ENCODE assay signal across 11 mouse cellular contexts in genomic region chr5:106709388-106710084, GRCm38 (mm10). TPM values are rescaled to one million over a fixed set of nuclear protein-coding genes. Genes with fewer than 3 reads are reported as not detected.
A peak's percentile ranks its signal among the peaks of the same experiment; 100 is the strongest.
DNase-seq lines count a peak whose midpoint lies in the region; ATAC-seq lines count a peak whose summit lies in the region.
"Had no signal": no experiment of that assay in that cellular context is flagged by ENCODE, and none has a peak within 500 bp of the region (broad histone marks: within the 10 kb centered on the region; RNA-seq: fewer than 3 reads in every experiment).

No protein-coding gene starts in this region.

- 24% methylated on average over 11 of the region's 11 CpGs for WGBS in heart, embryonic 13.5 days
- WGBS in liver, embryonic 16.5 days (ENCODE audit: insufficient replicate concordance): 19% methylated on average over 11 of the region's 11 CpGs
- 45% methylated on average over 11 of the region's 11 CpGs for WGBS in hindbrain, embryonic 10.5 days
- 49% methylated on average over 11 of the region's 11 CpGs for WGBS in kidney, embryonic 16.5 days

- H3K36me3 ChIP-seq in heart, embryonic 13.5 days: no peaks in the 10 kb centered on the region
- no peaks in the 10 kb centered on the region for H3K36me3 ChIP-seq in liver, embryonic 16.5 days (ENCODE audit: control insufficient read depth, insufficient read depth)
- H3K36me3 ChIP-seq in hindbrain, embryonic 10.5 days: no peaks in the 10 kb centered on the region
- no peaks in the 10 kb centered on the region for H3K36me3 ChIP-seq in kidney, embryonic 16.5 days (ENCODE audit: insufficient read depth, low read length)
- H3K36me3 ChIP-seq: hindbrain, embryonic 15.5 days; limb, embryonic 13.5 days had no signal

- H3K4me2 ChIP-seq in heart, embryonic 13.5 days: peak overlapping the region; percentile 58
- peak overlapping the region; percentile 70 for H3K4me2 ChIP-seq in liver, embryonic 16.5 days (ENCODE audit: low read depth, low read length)
- no peak overlapping the region for H3K4me2 ChIP-seq in kidney, embryonic 16.5 days (replicated peaks; ENCODE audit: low read depth, low read length)
- H3K4me2 ChIP-seq: hindbrain, embryonic 15.5 days; limb, embryonic 13.5 days had no signal

- DNase-seq in heart, postnatal 14 days: no peak
- peak; percentile 29 for DNase-seq in embryo, embryonic 11 days
- peak; percentile 53 to 84 for DNase-seq in spleen, postnatal 10 days (ENCODE audit: low spot score in 2 of 2)
- DNase-seq in ovary, postnatal 10 days (ENCODE audit: low spot score): no peak
- no peak for DNase-seq in hindbrain, embryonic 10.5 days (ENCODE audit: low spot score)
- DNase-seq: cerebellum, postnatal 25 days had no signal

- H3K9me3 ChIP-seq in heart, embryonic 13.5 days: no peaks in the 10 kb centered on the region
- H3K9me3 ChIP-seq in liver, embryonic 16.5 days (replicated peaks; ENCODE audit: control insufficient read depth, low read length): no peaks in the 10 kb centered on the region
- H3K9me3 ChIP-seq in hindbrain, embryonic 10.5 days: no peaks in the 10 kb centered on the region
- H3K9me3 ChIP-seq in kidney, embryonic 16.5 days (ENCODE audit: low read length): no peaks in the 10 kb centered on the region
- H3K9me3 ChIP-seq: hindbrain, embryonic 15.5 days; limb, embryonic 13.5 days had no signal

- H3K9ac ChIP-seq in heart, embryonic 13.5 days: peak overlapping the region; percentile 48; the same call in 1 of the 2 replicates
- peak overlapping the region; percentile 53 for H3K9ac ChIP-seq in liver, embryonic 16.5 days (ENCODE audit: low read depth, low read length)
- H3K9ac ChIP-seq in kidney, embryonic 16.5 days (replicated peaks; ENCODE audit: low read length): no peak overlapping the region
- H3K9ac ChIP-seq: hindbrain, embryonic 15.5 days; limb, embryonic 13.5 days had no signal

- H3K27me3 ChIP-seq in heart, embryonic 13.5 days (replicated peaks): no peaks in the 10 kb centered on the region
- H3K27me3 ChIP-seq in liver, embryonic 16.5 days (ENCODE audit: control insufficient read depth, insufficient read depth, low read depth, low read length): no peaks in the 10 kb centered on the region
- peaks cover 6% of the 10 kb centered on the region; the same call in 1 of the 2 replicates for H3K27me3 ChIP-seq in hindbrain, embryonic 10.5 days (ENCODE audit: insufficient read depth, poor library complexity, severe bottlenecking)
- no peaks in the 10 kb centered on the region for H3K27me3 ChIP-seq in kidney, embryonic 16.5 days (ENCODE audit: insufficient read depth, low read length)
- H3K27me3 ChIP-seq: hindbrain, embryonic 15.5 days; limb, embryonic 13.5 days had no signal

- ATAC-seq in heart, embryonic 13.5 days (ENCODE audit: extremely low read depth, insufficient number of reproducible peaks, low FRiP score, low TSS enrichment): no peak; the same call in 1 of the 2 replicates
- peak; percentile 86 for ATAC-seq in liver, embryonic 16.5 days (ENCODE audit: low read depth)
- ATAC-seq in kidney, embryonic 16.5 days (ENCODE audit: low FRiP score, low TSS enrichment): no peak

- intact Hi-C loops in heart, postnatal 14 days (cut with DNase I): no loop called here

- peaks cover 42% of the 10 kb centered on the region for H3K4me1 ChIP-seq in heart, embryonic 13.5 days
- peaks cover 53% of the 10 kb centered on the region for H3K4me1 ChIP-seq in liver, embryonic 16.5 days (ENCODE audit: control insufficient read depth, low read depth, low read length)
- peaks cover 27% of the 10 kb centered on the region for H3K4me1 ChIP-seq in hindbrain, embryonic 10.5 days (replicated peaks)
- peaks cover 15% of the 10 kb centered on the region for H3K4me1 ChIP-seq in kidney, embryonic 16.5 days (ENCODE audit: insufficient read depth, low read length)

- H3K4me3 ChIP-seq in heart, embryonic 13.5 days: peak overlapping the region; percentile 18
- peak overlapping the region; percentile 44 for H3K4me3 ChIP-seq in liver, embryonic 16.5 days (ENCODE audit: low read depth, low read length)
- H3K4me3 ChIP-seq in hindbrain, embryonic 10.5 days: no peak overlapping the region
- H3K4me3 ChIP-seq in kidney, embryonic 16.5 days (ENCODE audit: low read length): no peak overlapping the region
- H3K4me3 ChIP-seq: hindbrain, embryonic 15.5 days; limb, embryonic 13.5 days had no signal

- peak overlapping the region; percentile 71 for H3K27ac ChIP-seq in heart, embryonic 13.5 days (replicated peaks)
- peak overlapping the region; percentile 80 for H3K27ac ChIP-seq in liver, embryonic 16.5 days (ENCODE audit: low read length)
- H3K27ac ChIP-seq in hindbrain, embryonic 10.5 days: no peak overlapping the region
- H3K27ac ChIP-seq in kidney, embryonic 16.5 days (ENCODE audit: low read length): no peak overlapping the region
- H3K27ac ChIP-seq: hindbrain, embryonic 15.5 days; limb, embryonic 13.5 days had no signal

RNA-seq across cellular contexts. Expression of gene Zfp644, which starts 12.4 kb away (rescaled TPM):
- 38.5 and 48.7 TPM in 2 replicates for polyA plus RNA-seq in heart, embryonic 13.5 days (2015; fragmentation: Nextera tagmentation; extraction: Ambion mirVana)
- 10 to 100 TPM; 66.0 to 70.4 TPM for total RNA-seq in heart, postnatal 14 days (2021)
- polyA plus RNA-seq in liver, embryonic 16.5 days (2015; fragmentation: Nextera tagmentation; extraction: Ambion mirVana): 15.0 and 15.8 TPM in 2 replicates
- polyA plus RNA-seq in hindbrain, embryonic 10.5 days (2016; fragmentation: Nextera tagmentation; extraction: Ambion mirVana): 55.1 and 59.0 TPM in 2 replicates
- 44.8 and 59.8 TPM in 2 replicates for polyA plus RNA-seq in kidney, embryonic 16.5 days (2015; fragmentation: Nextera tagmentation; extraction: Ambion mirVana)

Comparison
In these comparisons a context has a peak if more than half of its experiments do, and no peak if none do; other contexts are left out.
1. H3K27ac ChIP-seq: peak in heart, embryonic 13.5 days (single experiment) and liver, embryonic 16.5 days (single experiment); none in hindbrain, embryonic 10.5 days (single experiment) and kidney, embryonic 16.5 days (single experiment).
2. H3K4me3 ChIP-seq: peak in heart, embryonic 13.5 days (single experiment) and liver, embryonic 16.5 days (single experiment); none in hindbrain, embryonic 10.5 days (single experiment) and kidney, embryonic 16.5 days (single experiment).
3. DNase-seq: peak in embryo, embryonic 11 days (single experiment) and spleen, postnatal 10 days (2 of 2); none in heart, postnatal 14 days (0 of 2), ovary, postnatal 10 days (single experiment) and hindbrain, embryonic 10.5 days (single experiment).